Mouse (Mus musculus): Measurements from ENCODE around the gene Rhoq. TPM values are rescaled to one million over a fixed set of nuclear protein-coding genes. Genes with fewer than 3 reads are reported as not detected.

The Rhoq gene
- polyA plus RNA-seq, 1 experiment from 2014 or later: 13.0 TPM

GRCm38 (mm10) chr17:86969582-86969981, 6.7 kb downstream of the Rhoq start:
- DNase-seq (ENCODE audit: low spot score) (no peak), ATAC-seq (replicated peaks; ENCODE audit: low FRiP score, low read depth) (no peak)
- H3K9ac ChIP-seq (ENCODE audit: low read depth, low read length): no peak overlapping the region
- H3K27ac ChIP-seq: no peak overlapping the region
- no peaks in the 10 kb centered on the region for H3K27me3 ChIP-seq (ENCODE audit: insufficient read depth, low read length)
- H3K9me3 ChIP-seq (replicated peaks; ENCODE audit: low read length): no peaks in the 10 kb centered on the region
- no peak overlapping the region for H3K4me2 ChIP-seq (ENCODE audit: low read length)
- H3K4me1 ChIP-seq (replicated peaks; ENCODE audit: insufficient read depth, low read length): peaks cover 5% of the 10 kb centered on the region; the same call in 1 of the 2 replicates
- no peak overlapping the region for H3K4me3 ChIP-seq (replicated peaks; ENCODE audit: low read depth, low read length)
- 0 out of 2 replicates have a peak, but pooled peaks cover 15% of the 10 kb centered on the region for H3K36me3 ChIP-seq (ENCODE audit: insufficient read depth, low read length)
- no peak for TF ChIP-seq CTCF (IDR thresholded peaks at IDR 0.05; ENCODE audit: low read depth)
- WGBS: 74% methylated on average over 5 of the region's 5 CpGs

- ATAC-seq (replicated peaks; ENCODE audit: low FRiP score, low read depth): no peak
These were observed 7.3 kb downstream of the Rhoq start for GRCm38 (mm10) chr17:86970026-86970750.

GRCm38 (mm10) chr17:86971036-86971435, 8.2 kb downstream of the Rhoq start:
- Histone ChIP-seq H3K9ac (ENCODE audit: low read depth, low read length) (no peak overlapping the region), H3K27me3 (ENCODE audit: insufficient read depth, low read length) (no peaks in the 10 kb centered on the region), H3K4me2 (ENCODE audit: low read length) (no peak overlapping the region), H3K36me3 (ENCODE audit: insufficient read depth, low read length) (0 out of 2 replicates have a peak, but pooled peaks cover 15% of the 10 kb centered on the region), H3K4me3 (replicated peaks; ENCODE audit: low read depth, low read length) (no peak overlapping the region), H3K4me1 (replicated peaks; ENCODE audit: insufficient read depth, low read length) (0 out of 2 replicates have a peak, but pooled peaks cover 2% of the 10 kb centered on the region), H3K9me3 (replicated peaks; ENCODE audit: low read length) (no peaks in the 10 kb centered on the region), H3K27ac (no peak overlapping the region)
- no peak for DNase-seq (ENCODE audit: low spot score)
- ATAC-seq (replicated peaks; ENCODE audit: low FRiP score, low read depth): no peak
- no peak for TF ChIP-seq CTCF (IDR thresholded peaks at IDR 0.05; ENCODE audit: low read depth)
- WGBS: 78% methylated on average over 5 of the region's 5 CpGs

More at GRCm38 (mm10) chr17:86970026-86970750, 7.3 kb downstream of the Rhoq start:
- TF ChIP-seq CTCF (IDR thresholded peaks at IDR 0.05; ENCODE audit: low read depth): no peak
- Histone ChIP-seq H3K27me3 (ENCODE audit: insufficient read depth, low read length) (no peaks in the 10 kb centered on the region), H3K4me1 (replicated peaks; ENCODE audit: insufficient read depth, low read length) (0 out of 2 replicates have a peak, but pooled peaks cover 2% of the 10 kb centered on the region), H3K36me3 (ENCODE audit: insufficient read depth, low read length) (0 out of 2 replicates have a peak, but pooled peaks cover 15% of the 10 kb centered on the region), H3K27ac (no peak overlapping the region), H3K9ac (ENCODE audit: low read depth, low read length) (no peak overlapping the region), H3K9me3 (replicated peaks; ENCODE audit: low read length) (no peaks in the 10 kb centered on the region), H3K4me3 (replicated peaks; ENCODE audit: low read depth, low read length) (no peak overlapping the region), H3K4me2 (ENCODE audit: low read length) (no peak overlapping the region)
- 91% methylated on average over 15 of the region's 15 CpGs for WGBS
- DNase-seq (ENCODE audit: low spot score): no peak

- H3K4me3 ChIP-seq (replicated peaks; ENCODE audit: low read depth, low read length): no peak overlapping the region
- 0 out of 2 replicates have a peak, but pooled peaks cover 18% of the 10 kb centered on the region for H3K36me3 ChIP-seq (ENCODE audit: insufficient read depth, low read length)
- no peak for TF ChIP-seq CTCF (IDR thresholded peaks at IDR 0.05; ENCODE audit: low read depth)
- no peak overlapping the region for H3K4me2 ChIP-seq (ENCODE audit: low read length)
- no peaks in the 10 kb centered on the region for H3K27me3 ChIP-seq (ENCODE audit: insufficient read depth, low read length)
- H3K27ac ChIP-seq: no peak overlapping the region
- 0 out of 2 replicates have a peak, but pooled peaks cover 2% of the 10 kb centered on the region for H3K4me1 ChIP-seq (replicated peaks; ENCODE audit: insufficient read depth, low read length)
- no peak overlapping the region for H3K9ac ChIP-seq (ENCODE audit: low read depth, low read length)
- H3K9me3 ChIP-seq (replicated peaks; ENCODE audit: low read length): no peaks in the 10 kb centered on the region
- 78% methylated on average over 7 of the region's 7 CpGs for WGBS
- ATAC-seq (replicated peaks; ENCODE audit: low FRiP score, low read depth) (no peak), DNase-seq (ENCODE audit: low spot score) (no peak)
These were observed 9.0 kb downstream of the Rhoq start for GRCm38 (mm10) chr17:86971860-86972259.

- Histone ChIP-seq H3K4me2 (ENCODE audit: low read length) (no peak overlapping the region), H3K9me3 (replicated peaks; ENCODE audit: low read length) (no peaks in the 10 kb centered on the region), H3K27me3 (ENCODE audit: insufficient read depth, low read length) (no peaks in the 10 kb centered on the region), H3K27ac (no peak overlapping the region), H3K4me1 (replicated peaks; ENCODE audit: insufficient read depth, low read length) (no peaks in the 10 kb centered on the region), H3K4me3 (replicated peaks; ENCODE audit: low read depth, low read length) (no peak overlapping the region), H3K36me3 (ENCODE audit: insufficient read depth, low read length) (0 out of 2 replicates have a peak, but pooled peaks cover 18% of the 10 kb centered on the region), H3K9ac (ENCODE audit: low read depth, low read length) (no peak overlapping the region)
- TF ChIP-seq CTCF (IDR thresholded peaks at IDR 0.05; ENCODE audit: low read depth): no peak
- DNase-seq (ENCODE audit: low spot score) (no peak), ATAC-seq (replicated peaks; ENCODE audit: low FRiP score, low read depth) (no peak)
- 91% methylated on average over 2 of the region's 2 CpGs for WGBS
These were observed 10.2 kb downstream of the Rhoq start for GRCm38 (mm10) chr17:86973097-86973496.

GRCm38 (mm10) chr17:86976387-86976786, 13.5 kb downstream of the Rhoq start:
- H3K4me1 ChIP-seq (replicated peaks; ENCODE audit: insufficient read depth, low read length): no peaks in the 10 kb centered on the region
- ATAC-seq (replicated peaks; ENCODE audit: low FRiP score, low read depth) (no peak), DNase-seq (ENCODE audit: low spot score) (no peak)
- no peaks in the 10 kb centered on the region for H3K9me3 ChIP-seq (replicated peaks; ENCODE audit: low read length)
- TF ChIP-seq CTCF (IDR thresholded peaks at IDR 0.05; ENCODE audit: low read depth): no peak
- H3K4me2 ChIP-seq (ENCODE audit: low read length): no peak overlapping the region
- no peaks in the 10 kb centered on the region for H3K27me3 ChIP-seq (ENCODE audit: insufficient read depth, low read length)
- H3K4me3 ChIP-seq (replicated peaks; ENCODE audit: low read depth, low read length): no peak overlapping the region
- no peak overlapping the region for H3K9ac ChIP-seq (ENCODE audit: low read depth, low read length)
- H3K36me3 ChIP-seq (ENCODE audit: insufficient read depth, low read length): peaks cover 12% of the 10 kb centered on the region; the same call in 1 of the 2 replicates
- WGBS: 67% methylated on average over 10 of the region's 10 CpGs
- no peak overlapping the region for H3K27ac ChIP-seq
